Mouse (Mus musculus): ENCODE measurements around the gene Vangl2.

DNA sequence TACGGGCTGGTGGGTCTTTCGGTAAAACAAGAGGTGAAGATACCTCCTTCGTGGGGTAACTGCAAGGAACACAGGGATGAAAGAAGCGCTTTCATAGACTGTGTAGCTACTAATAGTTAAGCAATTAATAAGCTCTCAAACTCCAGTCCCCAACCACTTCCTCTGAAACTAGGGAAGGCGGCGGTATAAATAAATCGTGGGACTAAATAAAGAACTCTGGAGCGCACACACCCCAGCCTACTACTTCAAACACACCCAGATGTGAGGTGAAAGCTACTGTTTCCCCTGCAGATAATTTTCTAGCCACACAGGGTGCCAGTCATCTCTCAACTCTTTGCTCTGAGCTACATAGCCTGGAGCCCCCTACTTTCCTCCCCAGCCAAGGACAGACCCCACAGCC is 12.2 kb downstream of the Vangl2 start:
- TF ChIP-seq CTCF (IDR thresholded peaks at IDR 0.05 in 2 of 3, conservative IDR thresholded peaks at IDR 0.05 in 1 of 3; ENCODE audit: control insufficient read depth in 1 of 3, insufficient read depth in 1 of 3, low read depth in 2 of 3, low read length in 3 of 3, poor library complexity in 1 of 3, severe bottlenecking in 1 of 3) (no peak), HCFC1 (IDR thresholded peaks at IDR 0.05; ENCODE audit: low read depth, low read length) (no peak), ZC3H11A (IDR thresholded peaks at IDR 0.05; ENCODE audit: low read depth, low read length) (no peak), E2F4 (IDR thresholded peaks at IDR 0.05; ENCODE audit: borderline replicate concordance, low read depth, low read length) (no peak), USF1 (IDR thresholded peaks at IDR 0.05; ENCODE audit: low read depth, low read length) (no peak), POLR2A (IDR thresholded peaks at IDR 0.05; ENCODE audit: control insufficient read depth in 1 of 2, insufficient read depth in 1 of 2, low read depth in 1 of 2, low read length in 2 of 2, poor library complexity in 1 of 2) (no peak), EP300 (IDR thresholded peaks at IDR 0.05; ENCODE audit: low read depth in 1 of 2, low read length in 2 of 2) (no peak), MXI1 (IDR thresholded peaks at IDR 0.05; ENCODE audit: low read depth, low read length) (no peak), TAL1 (IDR thresholded peaks at IDR 0.05; ENCODE audit: low read length) (no peak), ELF1 (IDR thresholded peaks at IDR 0.05; ENCODE audit: low read depth, low read length) (no peak), MAX (IDR thresholded peaks at IDR 0.05; ENCODE audit: low read length) (no peak), POLR2AphosphoS2 (IDR thresholded peaks at IDR 0.05; ENCODE audit: low read length) (no peak), NRF1 (IDR thresholded peaks at IDR 0.05; ENCODE audit: insufficient read depth, low read depth, low read length, poor library complexity, severe bottlenecking) (no peak)
